Mouse (Mus musculus): ENCODE results near the gene Ccdc173. TPM values are rescaled to one million over a fixed set of nuclear protein-coding genes. Genes with fewer than 3 reads are reported as not detected.
A peak's percentile ranks its signal among the peaks of the same experiment; 100 is the strongest.

The Ccdc173 gene
- polyA plus RNA-seq, 1 experiment from 2014 or later: 1.4 TPM

GRCm38 (mm10) chr2:69760980-69761379, 28.4 kb downstream of the Ccdc173 start:
- Histone ChIP-seq H3K27me3 (ENCODE audit: insufficient read depth, low read length) (no peaks in the 10 kb centered on the region), H3K36me3 (ENCODE audit: insufficient read depth, low read length) (no peaks in the 10 kb centered on the region), H3K4me3 (ENCODE audit: low read length) (no peak overlapping the region), H3K27ac (ENCODE audit: low read length) (no peak overlapping the region), H3K4me1 (ENCODE audit: insufficient read depth, low read length) (no peaks in the 10 kb centered on the region), H3K9me3 (ENCODE audit: low read length) (no peaks in the 10 kb centered on the region), H3K4me2 (replicated peaks; ENCODE audit: low read depth, low read length) (no peak overlapping the region), H3K9ac (replicated peaks; ENCODE audit: low read length) (no peak overlapping the region)
- ATAC-seq (ENCODE audit: low FRiP score, low TSS enrichment): no peak
- WGBS: 89% methylated on average over 5 of the region's 5 CpGs

GRCm38 (mm10) chr2:69745091-69745490, 44.3 kb downstream of the Ccdc173 start:
- no peak overlapping the region for H3K4me3 ChIP-seq (ENCODE audit: low read length)
- ATAC-seq (ENCODE audit: low FRiP score, low TSS enrichment): no peak

GRCm38 (mm10) chr2:69723519-69723825, 65.9 kb downstream of the Ccdc173 start:
- peak overlapping the region; percentile 96 for H3K9ac ChIP-seq (replicated peaks; ENCODE audit: low read length)
- peak overlapping the region; percentile 97 for H3K4me3 ChIP-seq (ENCODE audit: low read length)
- H3K4me1 ChIP-seq (ENCODE audit: insufficient read depth, low read length): peaks cover 10% of the 10 kb centered on the region; the same call in 1 of the 2 replicates
- no peaks in the 10 kb centered on the region for H3K9me3 ChIP-seq (ENCODE audit: low read length)
- under 1% methylated on average over 13 of the region's 13 CpGs for WGBS
- H3K27me3 ChIP-seq (ENCODE audit: insufficient read depth, low read length): no peaks in the 10 kb centered on the region
- no peak for ATAC-seq (ENCODE audit: low FRiP score, low TSS enrichment)
- H3K4me2 ChIP-seq (replicated peaks; ENCODE audit: low read depth, low read length): peak overlapping the region; percentile 73
- no peaks in the 10 kb centered on the region for H3K36me3 ChIP-seq (ENCODE audit: insufficient read depth, low read length)
- peak overlapping the region; percentile 94 for H3K27ac ChIP-seq (ENCODE audit: low read length)

More at GRCm38 (mm10) chr2:69745091-69745490, 44.3 kb downstream of the Ccdc173 start:
- H3K9ac ChIP-seq (replicated peaks; ENCODE audit: low read length): no peak overlapping the region
- no peaks in the 10 kb centered on the region for H3K27me3 ChIP-seq (ENCODE audit: insufficient read depth, low read length)
- peaks cover 4% of the 10 kb centered on the region for H3K9me3 ChIP-seq (ENCODE audit: low read length)
- no peak overlapping the region for H3K27ac ChIP-seq (ENCODE audit: low read length)
- H3K4me1 ChIP-seq (ENCODE audit: insufficient read depth, low read length): no peaks in the 10 kb centered on the region
- 90% methylated on average over 1 of the region's 1 CpGs for WGBS
- H3K4me2 ChIP-seq (replicated peaks; ENCODE audit: low read depth, low read length): no peak overlapping the region
- peaks cover 54% of the 10 kb centered on the region for H3K36me3 ChIP-seq (ENCODE audit: insufficient read depth, low read length)

- peak overlapping the region; percentile 97 for H3K4me3 ChIP-seq (ENCODE audit: low read length)
- peak overlapping the region; percentile 94 for H3K27ac ChIP-seq (ENCODE audit: low read length)
- H3K4me2 ChIP-seq (replicated peaks; ENCODE audit: low read depth, low read length): peak overlapping the region; percentile 77
- peak overlapping the region; percentile 96 for H3K9ac ChIP-seq (replicated peaks; ENCODE audit: low read length)
- no peaks in the 10 kb centered on the region for H3K36me3 ChIP-seq (ENCODE audit: insufficient read depth, low read length)
- H3K4me1 ChIP-seq (ENCODE audit: insufficient read depth, low read length): peaks cover 10% of the 10 kb centered on the region; the same call in 1 of the 2 replicates
- no peaks in the 10 kb centered on the region for H3K9me3 ChIP-seq (ENCODE audit: low read length)
- WGBS: under 1% methylated on average over 83 of the region's 91 CpGs
- peak; percentile 95 for ATAC-seq (ENCODE audit: low FRiP score, low TSS enrichment)
- no peaks in the 10 kb centered on the region for H3K27me3 ChIP-seq (ENCODE audit: insufficient read depth, low read length)
Observed at GRCm38 (mm10) chr2:69722650-69723518, 66.5 kb downstream of the Ccdc173 start.

- Histone ChIP-seq H3K9ac (replicated peaks; ENCODE audit: low read length) (peak within 1 kb of the TSS; percentile 96), H3K27me3 (ENCODE audit: insufficient read depth, low read length) (no peaks in the 10 kb centered on the region), H3K36me3 (ENCODE audit: insufficient read depth, low read length) (no peaks in the 10 kb centered on the region), H3K4me2 (replicated peaks; ENCODE audit: low read depth, low read length) (peak within 1 kb of the TSS; percentile 77), H3K9me3 (ENCODE audit: low read length) (no peaks in the 10 kb centered on the region), H3K4me3 (ENCODE audit: low read length) (peak within 1 kb of the TSS; percentile 97), H3K4me1 (ENCODE audit: insufficient read depth, low read length) (peaks cover 10% of the 10 kb centered on the region; the same call in 1 of the 2 replicates), H3K27ac (ENCODE audit: low read length) (peak within 1 kb of the TSS; percentile 94)
- WGBS: 4% methylated on average over 12 of the region's 12 CpGs
- ATAC-seq (ENCODE audit: low FRiP score, low TSS enrichment): peak; percentile 21
Observed at GRCm38 (mm10) chr2:69722273-69722649, 67.1 kb downstream of the Ccdc173 start, which contains the start of gene Ppig. Gene Ppig, plus strand, starts transcription at chr2:69722545.

GRCm38 (mm10) chr2:69719121-69719520, 70.3 kb downstream of the Ccdc173 start:
- Histone ChIP-seq H3K27ac (ENCODE audit: low read length) (no peak overlapping the region), H3K9me3 (ENCODE audit: low read length) (no peaks in the 10 kb centered on the region), H3K4me2 (replicated peaks; ENCODE audit: low read depth, low read length) (no peak overlapping the region), H3K27me3 (ENCODE audit: insufficient read depth, low read length) (no peaks in the 10 kb centered on the region), H3K36me3 (ENCODE audit: insufficient read depth, low read length) (no peaks in the 10 kb centered on the region), H3K4me3 (ENCODE audit: low read length) (no peak overlapping the region), H3K9ac (replicated peaks; ENCODE audit: low read length) (no peak overlapping the region), H3K4me1 (ENCODE audit: insufficient read depth, low read length) (peaks cover 5% of the 10 kb centered on the region; the same call in 1 of the 2 replicates)
- WGBS: 90% methylated on average over 1 of the region's 1 CpGs
- no peak for ATAC-seq (ENCODE audit: low FRiP score, low TSS enrichment)

GRCm38 (mm10) chr2:69716483-69716882, 72.9 kb downstream of the Ccdc173 start:
- no peaks in the 10 kb centered on the region for H3K9me3 ChIP-seq (ENCODE audit: low read length)
- no peaks in the 10 kb centered on the region for H3K27me3 ChIP-seq (ENCODE audit: insufficient read depth, low read length)
- ATAC-seq (ENCODE audit: low FRiP score, low TSS enrichment): no peak
- no peak overlapping the region for H3K9ac ChIP-seq (replicated peaks; ENCODE audit: low read length)
- no peaks in the 10 kb centered on the region for H3K36me3 ChIP-seq (ENCODE audit: insufficient read depth, low read length)
- no peaks in the 10 kb centered on the region for H3K4me1 ChIP-seq (ENCODE audit: insufficient read depth, low read length)
- no peak overlapping the region for H3K4me2 ChIP-seq (replicated peaks; ENCODE audit: low read depth, low read length)
- WGBS: 77% methylated on average over 3 of the region's 3 CpGs
- no peak overlapping the region for H3K4me3 ChIP-seq (ENCODE audit: low read length)
- no peak overlapping the region for H3K27ac ChIP-seq (ENCODE audit: low read length)

- no peak overlapping the region for H3K27ac ChIP-seq (ENCODE audit: low read length)
Observed at GRCm38 (mm10) chr2:69714126-69714525, 75.2 kb downstream of the Ccdc173 start.

GRCm38 (mm10) chr2:69713626-69714014, 75.8 kb downstream of the Ccdc173 start:
- Histone ChIP-seq H3K4me2 (replicated peaks; ENCODE audit: low read depth, low read length) (peak overlapping the region; percentile 69), H3K36me3 (ENCODE audit: insufficient read depth, low read length) (no peaks in the 10 kb centered on the region), H3K27ac (ENCODE audit: low read length) (no peak overlapping the region), H3K9me3 (ENCODE audit: low read length) (no peaks in the 10 kb centered on the region), H3K27me3 (ENCODE audit: insufficient read depth, low read length) (no peaks in the 10 kb centered on the region), H3K4me1 (ENCODE audit: insufficient read depth, low read length) (no peaks in the 10 kb centered on the region), H3K9ac (replicated peaks; ENCODE audit: low read length) (no peak overlapping the region), H3K4me3 (ENCODE audit: low read length) (peak overlapping the region; percentile 92)
- WGBS: 29% methylated on average over 4 of the region's 4 CpGs
- peak; percentile 21 for ATAC-seq (ENCODE audit: low FRiP score, low TSS enrichment)

More at GRCm38 (mm10) chr2:69714126-69714525, 75.2 kb downstream of the Ccdc173 start:
- H3K27me3 ChIP-seq (ENCODE audit: insufficient read depth, low read length): no peaks in the 10 kb centered on the region
- no peaks in the 10 kb centered on the region for H3K4me1 ChIP-seq (ENCODE audit: insufficient read depth, low read length)
- no peaks in the 10 kb centered on the region for H3K36me3 ChIP-seq (ENCODE audit: insufficient read depth, low read length)
- no peak overlapping the region for H3K4me2 ChIP-seq (replicated peaks; ENCODE audit: low read depth, low read length)
- no peaks in the 10 kb centered on the region for H3K9me3 ChIP-seq (ENCODE audit: low read length)
- no peak overlapping the region for H3K9ac ChIP-seq (replicated peaks; ENCODE audit: low read length)
- 78% methylated on average over 5 of the region's 5 CpGs for WGBS
- H3K4me3 ChIP-seq (ENCODE audit: low read length): no peak overlapping the region
- no peak for ATAC-seq (ENCODE audit: low FRiP score, low TSS enrichment)

- WGBS: 0% methylated on average over 39 of the region's 39 CpGs
- Histone ChIP-seq H3K4me1 (ENCODE audit: insufficient read depth, low read length) (no peaks in the 10 kb centered on the region), H3K27me3 (ENCODE audit: insufficient read depth, low read length) (no peaks in the 10 kb centered on the region)
Observed at GRCm38 (mm10) chr2:69712981-69713625, 76.3 kb downstream of the Ccdc173 start, which contains the start of gene Fastkd1. Gene Fastkd1, minus strand, starts transcription at chr2:69713516.

More at GRCm38 (mm10) chr2:69712981-69713625, 76.3 kb downstream of the Ccdc173 start, which contains the start of gene Fastkd1:
- no peaks in the 10 kb centered on the region for H3K9me3 ChIP-seq (ENCODE audit: low read length)
- peak within 1 kb of the TSS; percentile 80 for H3K9ac ChIP-seq (replicated peaks; ENCODE audit: low read length)
- peak within 1 kb of the TSS; percentile 78 for H3K27ac ChIP-seq (ENCODE audit: low read length)
- H3K36me3 ChIP-seq (ENCODE audit: insufficient read depth, low read length): no peaks in the 10 kb centered on the region
- peak; percentile 100 for ATAC-seq (ENCODE audit: low FRiP score, low TSS enrichment)
- H3K4me2 ChIP-seq (replicated peaks; ENCODE audit: low read depth, low read length): peak within 1 kb of the TSS; percentile 69
- peak within 1 kb of the TSS; percentile 92 for H3K4me3 ChIP-seq (ENCODE audit: low read length)
